Mouse (Mus musculus): ENCODE measurements at regions not wholly inside any gene's neighbourhood (a gene's known extent, or its start where the extent isn't known, plus 50 kb on each side); places are given as distances from the start of the nearest gene placed in this dataset.

DNA sequence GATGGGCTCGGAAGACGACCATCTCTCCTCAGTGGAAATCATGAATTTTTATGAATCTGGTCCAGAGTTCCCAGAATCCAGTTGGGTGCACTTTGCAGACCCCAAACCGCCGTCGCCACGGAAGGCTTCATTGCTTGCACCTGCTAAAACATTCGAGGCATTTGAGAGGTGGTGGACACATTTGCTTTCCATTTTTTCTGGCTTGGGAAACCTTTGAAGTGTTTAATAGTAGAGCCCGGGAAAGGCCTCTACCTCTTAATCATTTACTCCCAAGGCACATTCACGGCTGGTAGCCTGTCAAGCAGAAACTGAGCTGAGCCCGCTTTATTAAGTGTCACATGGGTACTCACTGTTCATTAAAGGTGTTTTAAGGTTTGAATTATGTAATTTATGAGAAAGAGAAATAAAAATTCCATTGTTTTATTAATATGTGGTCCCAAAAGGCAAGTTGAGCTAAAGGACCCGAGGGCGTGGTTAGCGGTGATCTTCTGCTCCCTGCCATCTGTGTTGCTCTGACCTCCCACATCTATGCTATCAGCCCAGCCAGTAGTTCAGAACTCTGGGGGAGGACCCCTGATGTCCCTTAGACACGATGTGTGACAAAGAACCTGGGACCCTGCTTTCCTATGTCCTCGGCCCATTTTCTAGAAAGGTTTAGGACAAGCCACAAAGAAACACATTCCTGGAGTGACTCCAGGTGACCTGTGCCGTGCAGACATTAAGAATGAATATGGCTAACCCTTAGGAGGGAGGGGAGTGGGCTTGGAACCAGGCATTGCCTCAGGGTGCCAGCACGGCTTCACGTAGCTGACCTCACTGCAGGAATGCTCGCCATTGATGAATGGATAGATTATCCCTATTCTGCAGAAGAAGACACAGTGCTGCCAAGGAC lies 227.9 kb downstream of the Emx2 start:
- dilution Hi-C loops (cut with MboI; ENCODE audit: extremely low pct_ligation_motif_present, extremely low pct_unique_long_range_greater_than_20kb, low sequenced_read_pairs): no loop called here
- no peak overlapping the region for H3K4me3 ChIP-seq (replicated peaks in 1 of 3; ENCODE audit: low read depth in 2 of 3, low read length in 2 of 3, poor library complexity in 1 of 3)

DNA sequence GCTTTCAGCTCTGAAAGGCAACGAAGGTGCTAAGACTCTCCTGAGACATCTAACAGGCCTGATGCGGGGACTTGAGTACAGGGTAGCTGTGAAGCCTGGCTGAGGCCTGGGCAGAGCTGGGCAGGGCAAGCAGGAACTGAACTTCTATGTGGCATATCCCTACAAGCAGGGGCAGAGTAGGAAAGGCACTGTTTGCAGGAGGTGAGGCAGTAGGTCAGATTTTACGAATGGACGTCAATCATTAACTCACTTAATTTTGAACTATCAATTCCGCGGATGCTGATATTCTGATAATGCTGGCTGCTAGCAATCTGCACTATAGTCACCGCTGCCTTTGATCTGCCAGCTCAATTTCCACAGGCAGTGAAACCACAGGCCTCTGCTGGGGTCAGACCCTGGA lies 229.0 kb downstream of the Emx2 start:
- Histone ChIP-seq H3K4me2 (ENCODE audit: insufficient read depth, low read depth, poor library complexity, severe bottlenecking) (no peak overlapping the region), H3K27me3 (replicated peaks) (no peaks in the 10 kb centered on the region), H3K9me3 (replicated peaks; ENCODE audit: low read length) (no peaks in the 10 kb centered on the region), H3K9ac (ENCODE audit: insufficient read depth, low read depth) (no peak overlapping the region), H3K4me3 (replicated peaks in 1 of 3; ENCODE audit: low read depth in 2 of 3, low read length in 2 of 3, poor library complexity in 1 of 3) (no peak overlapping the region), H3K4me1 (ENCODE audit: control insufficient read depth in 1 of 2, insufficient read depth in 2 of 2) (no peaks in the 10 kb centered on the region), H3K36me3 (replicated peaks in 1 of 2; ENCODE audit: control insufficient read depth in 1 of 2, insufficient read depth in 1 of 2, low read length in 1 of 2) (no peaks in the 10 kb centered on the region), H3K27ac (ENCODE audit: insufficient read depth, low read depth) (no peak overlapping the region), H3K79me2 (replicated peaks; ENCODE audit: control insufficient read depth, extremely low read depth, insufficient read depth, poor library complexity, severe bottlenecking) (no peaks in the 10 kb centered on the region)
- no peak for TF ChIP-seq HCFC1 (IDR thresholded peaks at IDR 0.05; ENCODE audit: low read depth, low read length)
- no peak for TF ChIP-seq PAX5 (IDR thresholded peaks at IDR 0.05; ENCODE audit: low read length)
- TF ChIP-seq JUND (conservative IDR thresholded peaks at IDR 0.05; ENCODE audit: low read depth, low read length): no peak
- TF ChIP-seq CHD2 (IDR thresholded peaks at IDR 0.05; ENCODE audit: low read length): no peak
- TF ChIP-seq ZC3H11A (IDR thresholded peaks at IDR 0.05; ENCODE audit: low read depth, low read length): no peak
- TF ChIP-seq USF2 (conservative IDR thresholded peaks at IDR 0.05; ENCODE audit: low read depth, low read length): no peak
- TF ChIP-seq UBTF (IDR thresholded peaks at IDR 0.05; ENCODE audit: low read depth, low read length): no peak
- no peak for TF ChIP-seq NELFE (IDR thresholded peaks at IDR 0.05; ENCODE audit: low read depth, low read length)
- dilution Hi-C loops (cut with MboI; ENCODE audit: extremely low pct_ligation_motif_present, extremely low pct_unique_long_range_greater_than_20kb, low sequenced_read_pairs) (no loop called here), in situ Hi-C loops (cut with MboI; ENCODE audit: low pct_ligation_motif_present, low pct_unique_long_range_greater_than_20kb, low sequenced_read_pairs) (no loop called here)
- DNase-seq (ENCODE audit: extremely low read depth): no peak

More for the DNA sequence above, 227.9 kb downstream of the Emx2 start:
- Histone ChIP-seq H3K9me3 (replicated peaks; ENCODE audit: low read length) (no peaks in the 10 kb centered on the region), H3K9ac (ENCODE audit: insufficient read depth, low read depth) (no peak overlapping the region), H3K4me2 (ENCODE audit: insufficient read depth, low read depth, poor library complexity, severe bottlenecking) (no peak overlapping the region), H3K27ac (ENCODE audit: insufficient read depth, low read depth) (no peak overlapping the region), H3K79me2 (replicated peaks; ENCODE audit: control insufficient read depth, extremely low read depth, insufficient read depth, poor library complexity, severe bottlenecking) (no peaks in the 10 kb centered on the region), H3K36me3 (replicated peaks in 1 of 2; ENCODE audit: control insufficient read depth in 1 of 2, insufficient read depth in 1 of 2, low read length in 1 of 2) (no peaks in the 10 kb centered on the region), H3K4me1 (ENCODE audit: control insufficient read depth in 1 of 2, insufficient read depth in 2 of 2) (no peaks in the 10 kb centered on the region), H3K27me3 (replicated peaks) (no peaks in the 10 kb centered on the region)
- in situ Hi-C loops (cut with MboI; ENCODE audit: low pct_ligation_motif_present, low pct_unique_long_range_greater_than_20kb, low sequenced_read_pairs): no loop called here
- DNase-seq (ENCODE audit: extremely low read depth): no peak
- TF ChIP-seq USF2 (conservative IDR thresholded peaks at IDR 0.05; ENCODE audit: low read depth, low read length) (no peak), EP300 (IDR thresholded peaks at IDR 0.05; ENCODE audit: low read length) (no peak), TBP (conservative IDR thresholded peaks at IDR 0.05; ENCODE audit: low read depth, low read length) (no peak), POLR2AphosphoS2 (IDR thresholded peaks at IDR 0.05; ENCODE audit: low read depth, low read length) (no peak), MEF2A (IDR thresholded peaks at IDR 0.05; ENCODE audit: borderline replicate concordance, low read depth, low read length) (no peak)

DNA sequence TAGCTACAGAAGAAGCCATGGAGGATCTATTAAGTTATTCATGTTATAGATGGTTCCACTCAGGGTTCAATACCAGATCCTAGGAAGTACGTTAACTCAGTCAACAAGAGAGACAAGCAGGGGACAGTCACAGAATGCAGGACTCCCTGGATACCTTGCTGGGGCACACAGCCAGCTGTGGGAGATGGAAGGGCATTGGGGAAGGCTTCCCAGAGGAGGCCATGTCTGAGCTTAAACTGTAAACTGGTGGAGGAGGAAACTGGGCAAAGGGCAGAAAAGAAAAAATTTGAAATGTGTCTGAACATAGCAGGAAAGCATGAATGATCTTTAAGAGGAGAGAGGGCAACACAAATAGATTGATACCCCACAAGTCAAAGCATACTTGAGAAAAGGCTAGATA lies 229.5 kb downstream of the Emx2 start:
- H3K27ac ChIP-seq (ENCODE audit: insufficient read depth, low read depth): no peak overlapping the region
- no peaks in the 10 kb centered on the region for H3K27me3 ChIP-seq (replicated peaks)
- no peak overlapping the region for H3K4me3 ChIP-seq (replicated peaks in 1 of 3; ENCODE audit: low read depth in 2 of 3, low read length in 2 of 3, poor library complexity in 1 of 3)
- no peaks in the 10 kb centered on the region for H3K36me3 ChIP-seq (replicated peaks in 1 of 2; ENCODE audit: control insufficient read depth in 1 of 2, insufficient read depth in 1 of 2, low read length in 1 of 2)
- H3K79me2 ChIP-seq (replicated peaks; ENCODE audit: control insufficient read depth, extremely low read depth, insufficient read depth, poor library complexity, severe bottlenecking): no peaks in the 10 kb centered on the region
- in situ Hi-C loops (cut with MboI; ENCODE audit: low pct_ligation_motif_present, low pct_unique_long_range_greater_than_20kb, low sequenced_read_pairs) (no loop called here), dilution Hi-C loops (cut with MboI; ENCODE audit: extremely low pct_ligation_motif_present, extremely low pct_unique_long_range_greater_than_20kb, low sequenced_read_pairs) (no loop called here)
- H3K9me3 ChIP-seq (replicated peaks; ENCODE audit: low read length): no peaks in the 10 kb centered on the region
- H3K9ac ChIP-seq (ENCODE audit: insufficient read depth, low read depth): no peak overlapping the region
- no peaks in the 10 kb centered on the region for H3K4me1 ChIP-seq (ENCODE audit: control insufficient read depth in 1 of 2, insufficient read depth in 2 of 2)
- H3K4me2 ChIP-seq (ENCODE audit: insufficient read depth, low read depth, poor library complexity, severe bottlenecking): no peak overlapping the region
- no peak for TF ChIP-seq POLR2AphosphoS2 (IDR thresholded peaks at IDR 0.05; ENCODE audit: low read depth, low read length)
- no peak for TF ChIP-seq ZMIZ1 (IDR thresholded peaks at IDR 0.05; ENCODE audit: low read depth, low read length)
- TF ChIP-seq KAT2A (IDR thresholded peaks at IDR 0.05; ENCODE audit: insufficient replicate concordance, low read length): no peak
- TF ChIP-seq NELFE (IDR thresholded peaks at IDR 0.05; ENCODE audit: low read depth, low read length): no peak
- no peak for TF ChIP-seq JUND (conservative IDR thresholded peaks at IDR 0.05; ENCODE audit: low read depth, low read length)
- TF ChIP-seq TCF12 (IDR thresholded peaks at IDR 0.05; ENCODE audit: low read depth, low read length): no peak
- no peak for TF ChIP-seq HCFC1 (IDR thresholded peaks at IDR 0.05; ENCODE audit: low read depth, low read length)
- no peak for TF ChIP-seq POLR2A (IDR thresholded peaks at IDR 0.05; ENCODE audit: low read depth, low read length)
- TF ChIP-seq CHD2 (IDR thresholded peaks at IDR 0.05; ENCODE audit: low read length): no peak
- no peak for TF ChIP-seq MAX (IDR thresholded peaks at IDR 0.05; ENCODE audit: low read length)
- no peak for DNase-seq (ENCODE audit: extremely low read depth)
